Mouse (Mus musculus): ENCODE measurements at regions not wholly inside any gene's neighbourhood (a gene's known extent, or its start where the extent isn't known, plus 50 kb on each side); places are given as distances from the start of the nearest gene placed in this dataset.

DNA sequence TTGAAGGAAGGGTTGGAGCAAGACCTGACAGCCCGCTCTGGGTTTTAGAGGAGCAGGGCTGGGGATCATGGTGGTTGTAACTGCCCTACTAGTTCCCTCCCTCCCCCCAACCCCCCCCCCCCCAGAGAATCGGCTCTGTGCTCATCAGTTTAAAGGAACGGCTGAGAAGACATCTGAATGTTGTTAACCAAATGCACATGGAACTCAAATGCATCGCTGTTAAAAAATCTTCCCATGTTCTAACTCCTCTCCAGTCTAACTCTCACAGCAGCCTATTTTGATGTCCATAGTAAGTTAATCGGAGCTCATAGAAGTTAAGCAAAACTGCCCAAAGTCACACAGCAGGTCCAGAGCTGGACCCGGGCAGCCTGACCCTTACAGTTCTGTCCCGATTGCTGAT lies 143.1 kb downstream of the Vegfa start:
- no peak for ATAC-seq

DNA sequence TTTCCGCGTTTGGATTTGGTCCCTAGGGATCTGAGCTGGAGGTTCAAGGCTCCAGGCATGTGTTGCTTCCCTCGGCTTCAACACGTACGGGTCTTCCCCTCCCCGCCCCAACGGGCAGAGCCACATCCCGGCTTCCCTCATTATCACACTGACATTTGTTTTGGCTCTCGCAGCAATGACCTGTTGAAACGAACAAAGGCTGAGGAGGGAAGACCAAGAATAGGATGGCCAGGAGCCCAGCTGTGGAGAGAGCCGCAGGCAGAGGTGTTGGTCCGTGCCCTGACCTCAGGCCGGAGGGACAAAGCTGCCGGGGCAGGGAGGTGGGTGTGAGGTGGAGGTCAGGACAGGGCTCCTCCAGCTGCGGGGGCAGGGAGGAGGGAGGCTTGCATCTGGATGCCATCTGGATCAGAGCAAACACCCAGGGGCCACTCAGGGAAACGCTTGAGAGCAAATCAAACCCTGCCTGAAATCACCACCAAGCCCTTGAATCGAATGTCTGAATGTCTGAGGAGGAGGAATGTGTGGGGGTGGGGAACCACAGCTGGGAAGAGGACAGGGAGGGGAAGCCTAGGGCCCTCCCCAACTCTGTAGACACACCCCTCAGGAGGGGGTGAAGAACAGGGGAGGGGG lies 145.6 kb downstream of the Vegfa start:
- no peak for ATAC-seq

DNA sequence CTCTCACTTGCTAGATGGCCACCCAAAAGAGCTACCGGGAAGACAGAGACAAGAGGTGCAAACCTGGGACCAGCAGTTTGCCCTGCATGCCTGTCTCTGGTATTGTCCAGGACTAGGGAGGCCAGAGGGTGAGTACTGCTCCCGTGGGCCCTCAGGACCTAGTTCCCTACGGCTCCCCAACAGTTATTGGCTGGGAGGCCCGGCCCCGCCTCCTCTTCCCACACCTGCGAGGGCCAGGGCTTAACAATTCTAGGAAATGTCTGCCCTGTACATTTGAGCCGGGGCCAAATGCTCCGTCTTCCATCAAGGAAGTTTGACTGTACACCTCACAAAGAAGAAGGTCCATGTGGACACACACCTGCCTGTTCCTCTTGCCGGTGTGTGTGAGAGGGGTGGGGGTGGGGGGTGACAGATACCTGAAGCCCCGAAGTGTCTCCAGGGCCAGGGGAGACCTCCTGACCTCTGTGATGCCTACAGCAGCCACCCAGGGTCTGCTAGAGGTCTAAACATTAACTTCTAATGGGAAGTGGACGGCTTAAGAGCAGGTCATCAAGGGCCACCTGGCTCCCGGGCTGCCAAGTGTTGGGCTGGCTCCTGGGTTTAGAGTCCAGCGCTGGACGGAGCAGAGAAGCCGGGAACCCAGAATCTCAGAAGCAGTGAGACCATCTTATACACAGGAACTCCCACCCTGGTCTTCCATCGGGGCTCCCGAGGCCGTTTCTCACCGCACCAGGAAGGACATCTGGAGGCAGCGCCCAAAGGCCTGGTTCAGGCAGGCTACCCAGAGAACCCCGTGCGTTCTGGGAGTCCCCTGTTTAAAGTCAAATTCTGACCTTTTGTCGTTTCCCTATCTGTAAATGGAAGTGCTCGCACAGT lies 146.5 kb downstream of the Vegfa start:
- ATAC-seq, result no peak

- no peak for ATAC-seq
Observed at GRCm38 (mm10) chr17:45884021-45884722, 148.0 kb downstream of the Vegfa start.

DNA sequence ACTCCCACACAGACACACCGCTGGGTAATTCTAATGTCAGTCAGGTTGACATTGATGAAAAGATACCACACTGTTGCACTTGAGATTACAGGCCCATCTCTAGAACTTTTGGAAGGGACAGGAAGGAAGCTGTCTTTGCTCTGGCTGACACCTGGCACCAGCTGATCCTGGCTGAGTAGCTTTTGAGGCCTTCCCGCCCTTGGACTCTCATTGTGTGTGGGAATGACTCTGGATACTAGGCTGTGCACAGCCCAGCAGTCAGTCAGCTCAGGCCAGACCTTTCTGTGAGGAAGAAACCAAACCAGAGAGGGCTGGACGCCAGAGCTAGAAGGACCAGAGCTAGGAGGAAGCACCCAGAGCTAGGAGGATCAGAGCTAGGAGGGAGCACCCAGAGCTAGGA lies 149.0 kb upstream of the 1600014C23Rik start:
- no peak for ATAC-seq

- no peak for ATAC-seq
Observed at GRCm38 (mm10) chr17:45881284-45881683, 147.6 kb upstream of the 1600014C23Rik start.

- peak; percentile 82 for ATAC-seq
Observed at GRCm38 (mm10) chr17:45880761-45881160, 147.1 kb upstream of the 1600014C23Rik start.

DNA sequence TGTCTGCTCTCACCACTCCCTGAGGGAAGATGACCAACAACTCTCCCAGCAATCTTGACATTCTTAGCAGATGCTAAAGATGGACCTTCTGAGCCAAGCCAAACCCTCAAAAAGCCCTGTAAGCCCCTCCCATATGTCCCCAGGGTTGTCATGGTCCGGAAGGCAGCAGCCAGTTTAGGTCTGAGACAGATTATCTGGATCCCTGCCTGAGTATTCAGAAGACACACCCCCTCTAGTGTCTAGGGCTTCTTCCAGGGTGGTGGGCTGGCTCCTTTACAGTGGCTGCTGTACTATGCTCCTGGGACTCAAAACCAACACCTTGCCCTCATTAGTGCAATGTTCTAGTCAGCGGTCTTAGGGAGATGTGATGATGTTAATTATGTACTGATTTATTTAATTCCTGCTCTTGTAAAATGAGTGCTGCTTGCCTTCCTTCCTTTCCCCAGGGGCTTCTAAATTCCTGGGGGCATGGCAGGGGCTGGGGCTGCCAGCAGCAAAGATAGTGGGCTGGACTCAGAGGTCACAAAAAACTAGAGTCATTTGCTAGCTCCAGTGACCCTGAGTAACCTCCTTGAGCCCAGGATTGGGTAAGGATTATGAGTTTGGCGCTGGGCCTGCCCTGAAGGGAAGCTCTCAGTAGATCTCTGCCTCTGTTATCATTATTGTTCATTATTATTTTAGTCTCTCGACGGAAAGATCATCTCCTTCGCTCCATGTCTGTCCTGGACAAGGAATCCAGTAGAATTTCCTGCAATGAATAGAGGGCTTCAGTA lies 146.0 kb upstream of the 1600014C23Rik start:
- ATAC-seq, result no peak

- no peak for ATAC-seq
Observed at GRCm38 (mm10) chr17:45878394-45878793, 144.8 kb upstream of the 1600014C23Rik start.

DNA sequence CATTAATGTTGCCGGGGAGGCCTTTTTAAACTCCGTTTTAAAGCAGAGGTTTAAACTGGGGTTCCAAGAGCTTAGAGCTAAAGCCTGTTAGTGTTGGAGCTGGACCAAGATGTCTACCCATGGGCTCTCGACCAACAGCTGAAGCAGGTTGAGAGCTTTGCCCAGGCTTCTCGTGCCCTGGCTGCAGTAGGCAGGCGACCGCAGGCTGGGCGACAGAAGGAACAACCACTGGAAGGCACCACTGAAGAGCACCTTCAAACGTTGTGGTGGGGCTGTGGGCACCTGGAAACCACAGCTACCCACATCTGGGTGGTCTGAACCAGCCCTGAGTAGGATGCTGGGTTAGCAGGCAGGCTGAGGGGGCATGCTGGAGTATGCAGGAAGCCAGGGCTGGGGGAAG lies 141.7 kb upstream of the 1600014C23Rik start:
- no peak for ATAC-seq

DNA sequence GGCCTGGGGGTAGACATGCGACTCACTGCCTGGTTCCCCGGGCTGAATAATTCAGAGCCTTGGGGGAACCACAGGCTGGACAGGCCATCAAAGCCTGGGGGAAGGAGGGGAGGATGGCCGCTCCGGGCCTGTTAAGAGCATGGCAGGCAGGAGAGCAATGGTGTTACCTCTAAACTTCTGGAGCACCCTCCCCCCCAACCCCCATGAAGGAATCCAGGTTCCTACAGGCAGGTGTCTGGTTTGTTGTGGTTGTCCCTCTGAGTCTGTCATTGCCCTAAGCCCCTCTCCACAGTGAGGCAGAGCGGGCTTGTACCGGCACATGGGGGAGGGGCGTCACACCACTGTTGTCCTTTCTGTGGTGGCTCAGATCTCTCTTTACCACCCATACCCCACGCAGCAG lies 140.4 kb upstream of the 1600014C23Rik start:
- ATAC-seq, result no peak

DNA sequence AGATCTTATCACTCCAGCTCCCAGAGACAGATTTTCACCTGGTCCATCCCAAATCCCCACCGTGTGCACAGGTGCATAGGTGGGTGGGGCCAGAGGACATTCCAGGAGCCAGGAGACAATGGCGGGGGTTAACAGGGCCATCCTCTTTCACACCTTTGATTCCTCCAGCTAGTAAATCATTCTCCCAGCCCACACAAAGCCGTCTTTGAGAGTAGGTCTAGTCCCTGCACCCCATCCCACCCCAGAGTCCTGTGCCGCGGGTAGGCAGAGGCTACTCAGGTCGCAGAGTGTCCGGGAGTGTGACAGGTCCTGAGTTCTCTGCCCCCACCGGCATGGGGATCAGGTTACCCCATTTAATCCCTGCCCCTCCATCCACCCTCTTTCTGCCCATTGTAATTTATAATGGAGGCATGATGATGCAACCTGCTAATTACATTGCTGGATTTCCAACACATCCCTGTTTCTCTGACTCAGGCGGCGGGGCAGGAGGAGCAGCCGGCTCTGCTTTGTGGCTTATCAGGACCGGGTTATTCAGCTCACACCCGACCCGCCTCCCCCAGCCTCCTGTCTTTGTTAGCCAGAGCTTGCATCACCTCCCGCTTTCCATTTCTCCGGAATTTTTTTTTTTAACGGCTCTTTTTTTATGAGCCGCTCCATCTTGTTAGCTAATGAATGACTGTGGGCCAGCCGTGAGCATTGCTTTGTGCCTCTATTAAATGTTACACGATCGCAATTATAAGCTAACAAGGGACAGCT lies 139.7 kb upstream of the 1600014C23Rik start:
- no peak for ATAC-seq

DNA sequence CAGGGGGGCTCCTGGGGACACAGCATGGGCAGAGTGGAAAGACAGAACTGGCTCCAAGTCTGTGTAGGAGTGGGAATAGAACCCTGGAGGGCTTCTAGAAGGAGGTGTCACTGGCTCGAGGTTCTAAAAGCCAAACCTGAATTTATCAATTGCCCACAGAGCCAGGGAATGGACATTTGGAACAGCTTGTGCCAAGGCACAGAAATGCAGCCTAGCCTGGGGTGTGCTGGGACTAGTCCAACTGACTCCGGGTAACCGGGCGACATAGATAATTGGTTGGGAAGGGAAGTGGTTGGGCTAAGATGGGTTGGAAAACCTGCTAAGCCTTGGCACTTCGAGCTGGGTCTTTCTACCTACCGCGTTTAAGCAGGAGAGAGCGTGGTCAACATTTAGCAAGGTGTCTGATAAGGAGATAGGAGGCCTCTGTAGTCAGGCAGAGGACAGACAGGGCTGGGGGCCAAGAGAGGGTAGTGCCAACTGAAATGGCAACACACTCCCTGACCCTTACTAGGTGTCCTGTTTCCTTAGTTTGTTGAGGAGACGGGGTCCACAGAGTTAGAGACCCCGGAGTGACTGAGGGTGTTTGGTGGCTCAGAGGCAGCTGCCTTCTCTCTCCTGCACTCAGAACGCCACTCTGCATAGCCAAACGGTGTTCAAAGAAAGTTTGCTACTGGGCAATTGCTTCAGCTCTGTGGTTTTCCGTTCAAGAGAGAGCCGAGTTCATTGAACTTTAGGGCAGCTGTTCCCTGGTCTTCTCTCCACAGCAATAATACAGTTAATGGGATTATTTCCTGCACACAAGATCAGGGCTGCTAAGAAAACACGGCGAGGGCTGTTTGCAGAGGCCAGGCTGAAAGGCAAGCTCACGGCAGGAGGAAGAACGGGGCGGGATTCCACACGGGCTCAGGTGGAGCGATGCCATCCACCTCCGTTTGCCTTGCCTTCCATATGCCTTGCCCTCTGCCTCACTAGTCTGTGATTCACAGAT lies 138.3 kb upstream of the 1600014C23Rik start:
- ATAC-seq, result no peak

DNA sequence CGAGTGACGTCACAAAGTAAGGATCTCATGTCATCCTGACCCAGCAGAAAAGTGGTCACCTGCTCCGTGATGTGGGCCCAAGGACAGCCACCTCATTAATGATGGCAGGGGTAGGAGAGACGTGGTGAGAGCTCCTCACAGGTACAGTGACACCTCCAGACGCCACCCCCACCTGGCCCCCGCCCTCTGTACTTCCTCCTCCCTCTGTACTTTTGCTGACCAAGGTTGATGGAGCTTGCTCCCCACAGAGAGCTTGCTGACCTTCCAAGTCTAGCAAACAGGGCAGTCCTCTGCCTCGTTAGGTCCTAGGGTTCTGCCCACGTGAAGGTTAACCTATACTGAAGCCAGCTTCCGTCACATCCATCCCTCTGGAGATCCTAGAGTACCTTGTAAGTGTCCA lies 137.4 kb upstream of the 1600014C23Rik start:
- no peak for ATAC-seq

- ATAC-seq, result no peak
Observed at GRCm38 (mm10) chr17:45869014-45869968, 135.6 kb upstream of the 1600014C23Rik start.

- ATAC-seq, result no peak
Observed at GRCm38 (mm10) chr17:45868539-45868938, 134.9 kb upstream of the 1600014C23Rik start.

GRCm38 (mm10) chr17:45867727-45868126 lies 134.1 kb upstream of the 1600014C23Rik start:
- ATAC-seq, result no peak

DNA sequence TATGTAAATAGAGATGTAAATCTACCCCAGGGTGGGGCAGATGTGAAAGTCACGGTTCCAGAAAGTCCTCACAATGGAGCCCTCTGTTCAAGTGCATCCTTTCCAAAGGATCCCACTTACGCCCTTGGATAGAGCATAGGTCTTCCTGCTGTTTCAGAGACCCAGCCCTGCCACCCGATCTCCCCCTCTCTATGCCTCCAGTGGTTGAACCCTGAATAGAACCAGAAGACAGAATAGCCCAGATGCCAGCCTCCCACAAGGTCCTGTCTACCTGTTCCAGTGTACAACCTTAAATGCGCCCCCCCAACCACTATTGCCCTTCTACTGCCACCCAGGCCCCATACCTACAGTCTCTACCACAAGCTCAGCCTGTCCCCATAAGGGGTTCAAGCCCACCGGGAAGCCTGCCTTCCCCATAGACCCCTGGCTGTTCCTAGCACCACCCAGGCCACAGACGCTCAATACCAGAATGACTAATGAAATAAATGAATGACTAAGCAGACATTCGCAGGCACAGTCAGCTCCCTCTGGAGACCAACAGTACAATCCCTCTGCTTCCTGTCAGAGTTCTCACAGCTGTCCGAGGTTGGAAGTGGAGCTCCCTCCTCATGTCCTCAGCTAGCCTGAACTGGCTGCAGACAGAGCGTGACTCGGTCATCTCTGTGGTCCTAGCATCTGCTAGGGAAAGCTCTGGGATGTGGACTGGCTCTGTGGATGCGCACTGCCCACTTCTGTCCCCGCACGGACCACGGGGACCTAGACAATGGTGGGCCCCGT lies 133.4 kb upstream of the 1600014C23Rik start:
- ATAC-seq, result no peak

- ATAC-seq, result no peak
Observed at GRCm38 (mm10) chr17:45866346-45866745, 132.7 kb upstream of the 1600014C23Rik start.
